Mouse (Mus musculus) adrenal gland, postnatal 36 days (tissue): ENCODE measurements around the gene Fam57b. TPM values are rescaled to one million over a fixed set of nuclear protein-coding genes. Genes with fewer than 3 reads are reported as not detected.

Experiments
- DNase-seq, 2 experiments: peaks; one replicate each; pipeline ENCODE4 v3.0.0; 2021; ENCODE audit warnings: mixed read lengths in 1 of 2
- total RNA-seq, 2 experiments: library from RNA; stranded (reverse); gene quantifications; 2 replicates each; pipeline ENCODE4 v1.2.3; 2021

Fam57b gene
- total RNA-seq, 2 experiments from 2014 or later: 15.3 to 21.2 TPM

DNA sequence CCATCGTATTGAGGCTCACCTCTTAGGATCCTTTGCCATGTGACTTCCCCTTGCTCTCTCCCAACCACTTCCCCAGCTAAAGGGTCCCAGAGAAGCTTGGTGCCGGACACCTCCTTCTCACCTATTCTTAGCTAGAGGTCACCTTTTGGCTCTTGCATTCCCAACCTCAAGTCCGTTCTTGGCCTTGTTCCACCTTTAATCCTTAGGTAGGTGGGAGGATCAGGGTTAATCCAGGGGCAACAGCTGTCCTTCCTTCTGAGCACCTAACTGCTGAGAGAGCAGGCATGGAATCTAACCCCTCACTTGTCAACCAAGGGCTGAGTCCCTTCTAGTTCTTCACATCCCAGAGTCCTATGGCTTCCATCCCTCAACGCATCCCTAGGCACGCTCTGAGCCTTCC, 28.5 kb downstream of the Fam57b start:
- DNase-seq: no peak

DNA sequence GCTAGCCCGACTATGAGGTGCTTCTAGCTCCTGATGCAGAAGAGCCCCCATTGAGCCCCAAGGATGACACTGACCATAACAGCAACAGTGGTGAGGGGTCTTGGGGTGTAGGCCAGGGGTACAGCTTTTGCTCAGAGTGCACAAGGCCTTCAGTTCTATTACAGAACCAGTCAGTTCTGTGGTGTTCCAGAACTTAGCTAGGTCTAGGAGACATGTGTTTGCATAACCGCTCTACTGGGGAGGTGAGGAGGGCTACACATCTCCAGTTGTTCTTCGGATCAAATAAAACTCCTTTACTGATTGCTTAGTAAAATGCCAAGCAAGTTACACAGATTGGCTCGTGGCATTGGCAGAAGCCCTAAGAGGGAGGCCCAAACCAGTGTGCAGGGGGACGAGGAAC, 34.1 kb downstream of the Fam57b start, which contains the start of gene 4930451I11Rik:
Gene 4930451I11Rik (minus strand): TSS at position 101 of the 400 bp plus-strand sequence.
- DNase-seq: no peak

DNA sequence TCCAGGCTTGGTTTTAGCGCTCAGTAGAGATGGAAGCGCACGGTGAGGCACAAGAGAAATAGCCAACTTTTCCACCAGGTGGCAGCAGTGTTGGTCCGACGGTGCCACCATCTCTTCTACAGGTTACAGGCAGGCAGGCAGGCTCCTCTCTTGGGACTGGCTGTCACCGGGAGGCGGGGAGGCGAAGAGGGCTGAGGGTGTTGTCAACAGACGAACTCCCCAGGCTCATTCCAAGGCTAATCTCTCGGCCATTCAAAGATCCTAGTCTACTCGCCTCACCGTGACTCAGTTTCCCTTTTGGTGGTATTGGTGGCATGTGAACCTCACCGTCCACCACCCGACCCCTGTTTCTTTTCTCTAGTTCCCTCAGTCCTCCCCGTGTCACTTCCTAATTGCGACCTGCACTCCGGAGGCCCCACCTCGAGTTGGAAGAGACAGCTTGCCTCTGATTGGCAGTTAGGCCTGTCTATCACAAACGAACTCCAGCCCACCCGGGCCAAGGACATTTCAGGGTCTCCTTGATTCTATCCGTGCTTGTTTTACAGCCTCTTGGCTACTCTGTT, 34.6 kb downstream of the Fam57b start:
- DNase-seq: peak; percentile 80 to 86

DNA sequence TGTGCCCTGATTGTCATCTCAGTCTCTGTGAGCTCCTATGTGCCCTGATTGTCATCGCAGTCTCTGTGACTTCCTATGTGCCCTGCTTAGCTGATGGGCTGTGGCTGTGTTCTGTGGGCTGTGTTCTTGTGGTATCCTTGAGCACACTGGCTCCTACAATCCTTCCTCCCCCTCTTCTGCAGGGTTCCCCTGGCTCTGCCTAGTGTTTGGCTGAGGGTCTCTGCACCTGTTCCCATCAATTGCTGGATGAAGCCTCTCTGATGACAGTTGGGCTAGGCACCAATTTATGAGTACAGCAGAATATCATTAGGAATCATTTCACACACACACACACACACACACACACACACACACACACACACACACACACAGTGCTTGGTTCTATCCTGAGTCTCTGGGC, 35.8 kb downstream of the Fam57b start:
- DNase-seq: no peak

DNA sequence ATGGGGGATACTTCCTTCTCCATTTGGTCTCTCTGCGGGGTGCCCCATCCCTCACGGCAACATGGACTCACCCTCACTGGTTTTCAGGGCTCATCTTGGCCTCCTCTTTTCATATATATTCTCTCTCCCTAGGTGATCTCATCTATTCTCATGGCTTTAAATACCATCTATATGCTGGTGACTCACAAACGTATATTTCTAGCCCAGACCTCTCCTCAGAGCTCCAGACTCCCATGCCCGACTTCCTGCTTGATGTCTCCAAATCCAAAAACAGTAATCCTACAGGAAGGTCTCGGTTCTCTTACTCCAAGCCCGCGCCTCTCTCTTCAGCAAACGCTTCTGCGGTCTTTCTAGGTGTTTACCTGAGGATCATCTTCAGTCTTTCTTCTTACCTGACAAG, 45.8 kb downstream of the Fam57b start:
- DNase-seq: no peak

DNA sequence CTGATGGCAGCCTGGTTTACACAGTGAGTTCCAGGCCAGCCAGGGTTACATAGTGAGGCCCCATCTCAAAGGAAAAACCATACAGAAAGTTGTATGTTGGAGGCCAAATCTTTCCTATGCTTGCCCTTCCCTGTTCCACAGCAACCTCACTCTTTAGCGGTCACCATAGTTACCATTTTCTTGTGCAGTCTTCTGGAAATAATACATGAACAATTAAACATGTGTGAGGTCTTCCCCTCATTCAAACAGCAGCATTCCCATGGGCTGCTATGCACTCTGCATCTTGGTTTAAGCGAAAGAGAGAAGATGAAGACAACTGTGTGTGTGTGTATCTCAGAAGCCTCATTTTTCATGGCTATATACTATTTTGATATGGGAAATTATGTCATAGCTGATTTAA, 48.0 kb downstream of the Fam57b start:
- no peak for DNase-seq

DNA sequence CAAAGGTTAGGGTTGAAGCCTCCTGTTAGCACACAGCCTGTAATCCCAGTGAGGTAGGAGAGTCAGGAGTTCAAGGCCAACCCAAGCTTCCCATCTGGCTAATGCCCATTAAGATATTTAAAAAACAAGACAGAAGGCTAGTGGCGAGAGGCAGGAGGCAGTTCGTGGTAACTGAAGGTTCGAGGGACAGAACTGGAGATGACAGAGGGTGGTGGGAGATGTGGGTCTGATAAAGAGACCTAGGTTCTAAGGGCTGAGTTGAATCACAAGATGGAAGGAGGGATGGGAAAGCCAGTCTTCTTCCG, 49.6 kb downstream of the Fam57b start, which contains the start of gene Doc2a:
Gene Doc2a (plus strand): TSS at position 301 of the 305 bp plus-strand sequence.
- DNase-seq: no peak

DNA sequence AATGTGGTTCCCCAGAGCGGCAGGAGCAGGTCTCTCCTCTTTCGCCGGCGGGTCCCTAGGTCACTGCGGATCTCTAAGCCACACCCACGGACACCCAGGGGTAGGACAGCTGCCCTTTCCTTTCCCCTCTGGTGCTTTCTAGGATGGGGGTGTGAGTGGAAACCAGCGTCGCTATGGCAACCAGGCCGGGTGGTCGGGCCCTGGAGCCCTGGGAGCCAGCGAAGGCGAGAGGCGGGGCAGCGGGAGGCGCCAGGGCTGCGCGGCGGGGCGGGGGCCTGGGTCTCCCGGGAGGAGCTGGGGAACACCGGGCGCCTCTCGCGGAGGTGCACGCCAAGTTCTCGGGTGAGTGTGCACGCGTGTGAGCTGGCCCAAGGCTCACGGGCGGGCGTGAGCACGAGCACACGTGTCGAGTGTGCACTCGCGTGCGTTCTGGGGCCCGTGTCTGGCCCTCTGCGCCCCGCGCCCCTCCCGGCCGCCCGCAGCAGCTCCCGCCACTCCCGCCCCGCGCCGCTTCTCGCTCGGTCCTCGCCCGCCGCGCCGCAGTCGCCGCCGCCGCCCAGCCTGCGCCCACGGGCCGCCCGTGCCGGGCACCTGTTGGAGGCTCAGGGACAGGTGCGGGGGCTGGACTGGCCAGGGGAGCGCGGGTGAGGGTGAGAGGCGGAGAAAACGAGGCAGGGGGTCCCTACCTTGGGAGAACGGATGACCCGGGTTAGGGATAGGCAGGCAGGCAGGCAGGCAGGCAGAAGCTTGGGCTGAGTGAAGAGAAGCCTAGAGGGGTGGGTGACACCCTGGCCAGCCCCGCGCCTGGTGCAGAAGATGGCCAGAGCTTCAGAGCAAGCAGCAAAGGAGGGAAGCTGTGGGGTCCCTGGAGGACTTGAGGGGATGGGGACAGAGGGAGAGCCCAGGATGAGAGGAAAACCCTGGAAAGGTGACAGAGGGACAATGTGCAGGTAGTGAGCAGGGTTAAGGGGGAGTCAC, 50.2 kb downstream of the Fam57b start:
- peak in 1 of 2 experiments; percentile 19 for DNase-seq

DNA sequence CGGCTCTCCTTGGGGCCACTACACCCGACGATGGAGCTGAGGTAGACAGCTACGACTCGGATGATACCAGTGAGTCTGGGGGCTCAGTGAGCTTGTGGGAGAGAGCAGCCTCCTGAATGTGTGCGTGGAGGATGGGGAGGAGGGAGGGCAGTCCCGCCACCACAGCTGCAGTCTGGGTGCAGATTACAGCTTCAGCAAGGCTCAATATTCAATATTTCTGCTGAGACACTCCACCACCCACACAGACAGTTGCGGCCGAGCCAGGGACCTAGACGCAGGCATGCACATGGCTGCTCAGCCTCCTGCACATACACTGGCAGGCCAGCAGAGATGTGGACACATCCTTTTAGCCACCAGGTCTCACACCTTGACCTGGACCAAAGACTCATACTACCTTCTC, 51.3 kb downstream of the Fam57b start:
- DNase-seq: no peak

DNA sequence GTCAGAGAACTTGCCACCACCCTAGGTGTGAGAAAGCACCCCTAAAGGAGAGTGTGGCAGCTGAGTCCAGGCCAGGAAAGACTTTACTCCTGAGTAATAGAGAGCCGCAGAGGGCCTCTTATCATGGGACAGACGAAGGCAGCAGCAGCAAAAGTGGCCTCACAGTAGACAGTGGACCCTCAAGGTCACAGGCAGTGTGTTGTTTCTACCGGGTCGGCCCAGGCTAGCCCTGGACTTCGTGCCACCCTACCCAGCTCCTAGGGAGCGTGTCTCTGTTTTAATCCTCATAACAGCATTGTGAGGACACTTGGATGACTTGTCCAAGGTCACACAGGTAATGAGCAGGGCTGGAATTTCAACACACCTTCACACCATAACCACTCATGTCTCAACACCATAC, 52.7 kb downstream of the Fam57b start:
- no peak for DNase-seq

DNA sequence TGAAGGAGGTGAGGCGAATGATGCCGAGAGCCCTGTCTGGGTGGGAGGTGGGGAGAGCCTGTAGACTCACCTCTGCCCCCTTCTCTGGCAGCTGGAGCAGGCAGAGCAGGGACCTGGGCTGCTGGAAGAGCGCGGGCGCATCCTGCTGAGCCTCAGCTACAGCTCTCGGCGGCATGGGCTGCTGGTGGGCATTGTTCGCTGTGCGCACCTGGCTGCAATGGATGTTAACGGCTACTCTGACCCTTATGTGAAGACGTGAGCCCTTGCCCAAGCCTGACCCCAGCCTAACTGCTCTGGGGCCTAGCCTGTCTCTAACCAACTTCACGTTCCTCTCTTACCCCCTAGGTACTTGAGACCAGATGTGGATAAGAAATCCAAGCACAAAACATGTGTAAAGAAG, 53.7 kb downstream of the Fam57b start:
- DNase-seq: no peak

DNA sequence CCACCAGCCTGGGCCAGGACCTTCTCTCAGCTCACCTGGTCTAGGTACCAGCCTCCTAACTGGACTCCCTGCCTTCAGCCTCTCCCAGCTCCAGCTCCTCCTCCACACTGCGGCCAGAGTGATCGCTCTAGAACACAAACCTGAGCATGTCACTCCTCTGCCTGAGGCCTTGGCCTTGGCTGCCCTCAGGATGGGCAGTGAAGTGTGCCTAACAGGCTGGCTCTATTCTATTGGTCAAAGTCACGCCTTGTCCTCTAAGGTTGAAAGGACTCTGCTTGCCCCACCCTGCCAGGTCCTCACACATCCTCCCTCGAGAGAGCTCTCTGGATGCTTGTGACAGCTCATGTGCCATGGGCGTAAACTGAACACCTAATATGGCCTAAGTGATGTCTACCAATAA, 56.0 kb downstream of the Fam57b start:
- no peak for DNase-seq

DNA sequence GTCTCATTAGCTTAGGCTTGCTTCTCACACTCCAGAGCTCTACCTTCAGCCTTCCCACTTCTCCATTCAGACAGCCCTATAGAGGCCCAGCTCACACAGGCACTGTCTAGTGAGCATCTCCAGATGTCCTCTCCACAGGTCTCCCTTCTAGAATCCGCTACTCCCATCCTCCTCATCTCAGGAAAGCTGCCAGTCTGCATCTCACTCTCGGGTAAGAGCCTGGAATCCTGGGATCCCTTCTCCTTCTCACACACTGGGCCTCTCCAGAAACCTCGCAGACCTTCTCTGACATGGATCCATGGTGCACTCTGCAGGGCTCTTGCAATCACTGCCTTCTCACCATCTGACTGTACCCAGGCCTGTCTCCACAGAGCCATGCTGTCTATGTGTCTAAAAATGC, 58.2 kb downstream of the Fam57b start:
- DNase-seq: no peak

DNA sequence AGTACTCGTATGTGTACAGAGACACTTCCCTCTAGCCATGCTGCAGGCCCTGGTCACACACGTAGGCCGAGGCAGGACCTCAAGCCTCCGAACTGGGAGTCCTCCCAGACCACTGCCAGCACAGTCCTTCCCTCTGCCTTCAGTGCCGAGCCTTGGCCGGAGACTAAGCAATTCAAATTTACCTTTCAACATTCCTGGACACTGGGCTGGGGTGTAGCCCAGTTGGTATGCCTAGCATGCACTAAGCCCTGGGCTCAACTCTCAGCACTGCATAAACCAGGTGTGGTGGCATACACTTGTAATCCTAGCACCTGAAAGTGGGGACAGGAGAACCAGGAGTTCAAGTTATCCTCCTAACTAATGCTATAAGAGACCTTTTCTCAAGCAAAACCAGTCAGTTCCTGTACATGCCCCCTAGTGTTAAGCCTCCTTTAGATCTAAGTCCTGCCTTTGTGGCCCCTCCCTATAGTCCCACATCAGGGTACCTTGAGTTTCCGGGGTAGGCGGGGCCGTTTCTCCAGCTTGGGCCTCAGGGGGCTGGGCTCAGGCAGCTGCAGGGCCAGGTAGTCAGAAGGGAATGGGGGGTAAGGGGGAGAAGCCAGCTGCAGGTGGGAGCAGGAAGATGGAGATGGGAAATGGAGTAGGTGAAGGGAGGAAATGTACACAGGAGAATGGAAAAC, 59.4 kb downstream of the Fam57b start:
- no peak for DNase-seq

DNA sequence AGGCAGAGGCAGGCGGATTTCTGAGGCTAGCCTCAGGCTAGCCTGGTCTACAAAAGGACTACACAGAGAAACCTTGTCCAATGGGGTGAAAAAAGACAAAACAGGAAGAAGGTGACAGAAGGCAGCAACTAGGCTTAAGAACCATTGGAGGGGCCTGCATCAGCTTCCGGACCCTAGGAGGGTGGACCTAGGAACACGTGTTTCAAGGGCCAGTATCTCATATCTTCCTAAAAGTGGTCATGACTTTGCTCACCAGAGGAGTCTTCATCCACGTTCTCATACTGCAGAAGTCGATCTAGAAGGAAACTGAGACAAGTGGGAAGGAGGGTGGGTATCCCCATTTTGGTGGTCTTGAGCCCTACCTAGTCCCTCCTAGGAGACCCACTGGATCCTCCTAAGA, 63.5 kb downstream of the Fam57b start:
- no peak for DNase-seq

DNA sequence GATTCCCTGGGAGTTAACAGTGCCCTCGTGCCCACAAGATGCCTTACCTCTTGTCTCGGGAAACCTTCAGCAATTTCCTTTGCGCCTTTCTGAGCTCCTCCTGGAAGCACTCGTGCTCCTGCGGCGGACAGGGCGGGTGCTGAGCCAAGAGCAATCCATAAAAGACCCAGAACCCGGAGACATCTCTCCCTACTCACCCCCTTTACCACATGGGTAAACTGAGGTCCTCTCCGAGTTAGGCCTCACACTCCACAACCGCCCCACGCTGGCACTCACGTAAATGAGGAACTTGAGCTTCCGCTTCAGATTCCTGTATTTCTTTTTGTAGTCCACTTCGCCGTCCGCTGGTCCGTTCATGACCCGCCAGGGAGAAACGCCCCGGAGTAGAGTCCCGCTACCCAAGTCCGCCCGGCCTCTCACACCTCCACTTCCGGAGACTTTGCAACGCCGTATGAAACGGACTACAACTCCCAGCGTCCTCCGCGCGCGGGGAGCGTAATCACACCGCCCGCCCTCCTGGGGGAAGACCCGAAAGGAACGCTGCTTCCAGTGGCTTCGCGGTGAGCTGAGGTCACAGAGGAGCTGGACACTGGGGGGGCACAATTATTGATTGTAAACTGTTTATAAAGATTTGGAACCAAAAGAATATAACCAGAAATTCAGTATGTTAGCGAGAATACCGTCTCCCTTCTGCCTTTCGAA, 64.1 kb downstream of the Fam57b start, which contains the start of gene Hirip3:
Gene Hirip3 (plus strand): TSS at position 544 of the 702 bp plus-strand sequence.
- DNase-seq: peak; percentile 97

DNA sequence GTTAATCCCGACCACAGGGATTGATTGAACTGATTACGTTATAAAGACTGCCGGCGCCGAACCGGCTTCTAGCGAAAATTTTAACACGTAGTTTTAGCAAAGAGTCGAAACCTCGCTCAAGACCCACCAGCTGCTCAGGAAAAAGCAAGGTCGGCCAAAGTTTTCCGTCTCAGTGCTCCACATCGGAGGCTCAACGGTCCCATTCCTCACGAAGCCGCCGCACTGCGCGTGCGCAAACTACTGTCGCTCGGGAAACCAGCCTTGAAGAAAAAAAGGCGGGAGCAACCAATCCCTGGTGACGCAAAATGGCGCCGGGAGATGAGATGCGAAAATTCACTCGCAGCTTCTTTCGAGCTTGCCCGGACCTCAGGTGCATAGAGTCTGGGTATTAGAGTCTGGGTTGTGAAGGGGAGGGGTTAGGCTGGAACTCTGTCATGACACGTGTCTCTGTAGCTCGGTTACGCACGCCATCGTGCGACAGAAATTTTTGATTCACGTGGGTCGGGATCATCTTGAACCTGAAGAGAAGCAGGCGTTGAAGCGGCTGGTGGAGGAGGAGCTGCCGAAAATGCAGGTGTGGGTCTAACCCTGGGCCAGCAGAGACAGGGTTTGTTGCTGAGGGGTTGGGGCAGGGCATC, 64.8 kb downstream of the Fam57b start, which contains the start of gene Ino80e:
Gene Ino80e (minus strand): TSS at position 231 of the 638 bp plus-strand sequence.
- peak; percentile 95 for DNase-seq

DNA sequence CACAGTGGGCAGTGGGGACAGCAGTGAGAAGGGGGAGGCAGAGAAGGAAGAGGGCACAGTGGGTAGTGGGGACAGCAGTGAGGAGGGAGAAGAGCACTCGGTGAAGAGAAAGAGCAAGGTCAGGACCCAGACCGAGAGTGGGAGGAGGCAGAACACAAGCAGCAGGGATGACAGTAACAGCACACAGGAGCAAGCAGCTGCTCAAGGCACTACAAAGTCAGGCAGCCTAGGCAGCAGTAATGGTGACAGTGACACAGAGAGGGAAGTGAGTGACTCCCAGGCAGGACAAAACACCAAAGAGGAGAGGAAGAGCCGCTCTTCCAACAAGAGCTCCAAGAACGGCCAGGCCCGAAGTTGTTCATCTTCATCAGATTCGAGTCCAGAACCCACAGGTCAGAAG, 66.3 kb downstream of the Fam57b start:
- no peak for DNase-seq

DNA sequence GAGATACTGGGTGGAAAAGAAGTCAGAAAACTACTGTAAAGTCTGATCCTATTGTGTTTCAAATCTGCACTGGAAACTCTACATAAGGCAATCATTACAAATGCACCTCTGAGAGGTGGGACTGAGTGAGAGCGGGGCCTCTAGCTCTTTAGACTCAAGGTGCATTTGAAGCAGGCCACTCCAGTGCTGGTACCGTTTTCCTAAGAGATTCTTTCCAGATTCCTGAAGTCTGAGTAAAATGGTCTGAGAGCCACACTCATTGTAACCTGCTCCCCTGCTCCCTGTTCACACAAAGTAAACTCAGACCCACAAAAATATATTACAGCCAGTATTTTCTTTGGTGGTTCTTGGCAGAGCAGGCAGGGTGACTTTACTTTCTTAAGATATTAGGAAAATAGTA, 70.1 kb downstream of the Fam57b start:
- no peak for DNase-seq

DNA sequence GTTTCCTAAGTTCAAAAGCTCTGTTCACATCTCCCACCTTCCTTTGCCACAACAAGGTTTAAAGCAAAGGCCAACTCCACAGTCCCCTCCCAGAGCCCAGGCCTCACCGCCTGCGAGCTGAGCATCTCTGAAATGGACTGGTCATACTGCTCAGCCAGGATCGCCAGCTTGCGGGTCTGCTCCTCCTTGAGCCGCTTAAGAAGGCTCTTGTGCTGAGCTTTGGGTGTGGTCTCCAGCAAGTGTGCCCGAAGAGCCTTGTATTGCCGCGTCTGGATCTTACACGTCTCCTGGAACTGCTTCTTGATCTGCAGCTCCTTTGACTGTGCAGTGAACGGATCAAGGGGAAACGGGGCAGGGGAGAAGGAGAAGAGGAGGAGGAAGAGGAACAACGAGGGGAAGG, 70.5 kb downstream of the Fam57b start:
- no peak for DNase-seq

DNA sequence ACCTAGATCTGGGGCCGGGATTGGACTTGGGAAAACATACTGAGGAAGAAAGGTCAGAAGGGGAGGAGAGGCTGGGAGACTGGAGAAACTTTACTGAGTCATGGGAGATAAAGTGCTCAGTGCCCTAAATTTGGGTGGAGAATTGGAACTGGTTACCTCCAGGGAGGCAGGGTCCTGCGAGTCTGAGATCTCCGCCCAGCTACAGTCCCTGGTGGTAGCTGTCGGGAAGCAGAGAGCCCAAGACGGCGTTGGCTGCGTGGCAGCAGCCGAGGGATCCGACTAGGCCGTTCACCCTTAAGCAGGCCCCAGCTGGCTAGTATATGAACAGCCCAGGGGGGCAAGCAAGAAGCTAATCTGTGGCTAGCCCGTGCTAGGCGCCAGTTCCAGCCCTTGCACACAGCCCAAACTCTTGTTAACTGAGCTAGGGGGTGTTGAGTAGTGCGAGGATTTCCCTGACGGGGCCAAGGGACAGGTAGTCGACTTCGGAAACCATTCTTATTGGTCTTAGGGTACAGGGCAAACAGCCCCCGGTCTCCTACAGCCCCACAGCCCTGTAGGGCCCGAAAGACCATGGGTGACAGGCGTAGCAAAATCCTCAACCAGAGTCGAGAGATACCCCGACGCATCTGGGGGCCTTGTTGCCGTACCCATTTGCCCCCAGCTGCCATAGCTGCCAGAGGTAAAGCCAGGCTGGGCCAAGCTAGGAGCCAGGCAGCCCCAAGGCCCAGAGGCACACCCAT, 72.5 kb downstream of the Fam57b start:
- no peak for DNase-seq
